Mouse (Mus musculus): ENCODE measurements around the gene Fbxw5. TPM values are rescaled to one million over a fixed set of nuclear protein-coding genes. Genes with fewer than 3 reads are reported as not detected.

Gene Fbxw5
- polyA plus RNA-seq, 1 experiment from 2014 or later: 51.1 TPM

DNA sequence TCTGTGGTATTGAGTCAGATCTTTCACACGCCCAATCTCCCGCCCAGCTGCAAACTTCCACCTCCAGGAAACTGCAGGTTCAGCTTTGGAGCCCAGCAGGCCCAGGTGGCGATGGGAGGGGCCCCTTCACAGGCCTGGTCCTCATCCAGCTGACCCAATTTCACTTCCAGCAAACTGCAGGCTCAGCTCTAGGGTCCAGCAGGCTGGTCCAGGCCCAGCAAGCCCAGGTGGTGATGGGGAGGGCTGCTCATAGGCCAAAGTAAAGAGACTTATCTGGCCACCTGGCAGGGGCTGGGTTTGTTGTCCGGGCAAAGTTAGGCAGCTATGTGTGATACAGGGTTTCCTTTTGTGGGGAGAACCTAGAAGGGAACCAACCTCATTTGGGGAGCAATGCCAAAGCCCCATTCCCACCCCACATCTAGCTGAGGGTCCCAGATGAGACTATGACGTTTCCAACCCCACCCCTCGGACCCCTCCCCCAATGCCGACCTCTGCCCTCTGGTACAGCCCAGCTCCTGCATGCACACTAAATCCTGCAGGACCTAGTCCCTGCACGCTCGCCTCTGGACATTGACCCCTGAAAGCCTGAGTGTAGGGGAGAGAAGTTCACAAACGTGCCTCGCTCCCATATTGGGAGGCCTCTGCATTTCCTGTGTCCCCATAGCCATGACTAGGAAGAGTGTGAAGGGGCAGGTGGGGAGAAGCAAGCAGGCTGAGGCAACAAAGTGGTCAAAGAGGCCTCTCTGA is 15.5 kb upstream of the Fbxw5 start:
- Histone ChIP-seq H3K27me3 (ENCODE audit: control insufficient read depth, insufficient read depth, low read length) (no peaks in the 10 kb centered on the region), H3K4me1 (ENCODE audit: control insufficient read depth, insufficient read depth, low read length) (no peaks in the 10 kb centered on the region), H3K9ac (replicated peaks; ENCODE audit: low read length) (no peak overlapping the region), H3K9me3 (replicated peaks; ENCODE audit: control insufficient read depth, low read length) (no peaks in the 10 kb centered on the region), H3K27ac (replicated peaks; ENCODE audit: low read depth, low read length) (no peak overlapping the region), H3K4me2 (ENCODE audit: low read depth, low read length) (no peak overlapping the region), H3K36me3 (replicated peaks; ENCODE audit: control insufficient read depth, insufficient read depth, low read depth, low read length) (no peaks in the 10 kb centered on the region), H3K4me3 (ENCODE audit: low read depth, low read length) (no peak overlapping the region)
- DNase-seq (ENCODE audit: low spot score) (no peak), ATAC-seq (replicated peaks; ENCODE audit: insufficient number of reproducible peaks, low FRiP score, low TSS enrichment, low read depth) (no peak)
- 71% methylated on average over 11 of the region's 11 CpGs for WGBS

- no peak for ATAC-seq (replicated peaks; ENCODE audit: insufficient number of reproducible peaks, low FRiP score, low TSS enrichment, low read depth)
- H3K9ac ChIP-seq (replicated peaks; ENCODE audit: low read length): no peak overlapping the region
- WGBS: 78% methylated on average over 6 of the region's 6 CpGs
These were observed 12.4 kb upstream of the Fbxw5 start for GRCm38 (mm10) chr2:25487965-25488670.

GRCm38 (mm10) chr2:25488671-25489068 is 11.9 kb upstream of the Fbxw5 start:
- Histone ChIP-seq H3K4me3 (ENCODE audit: low read depth, low read length) (no peak overlapping the region), H3K27me3 (ENCODE audit: control insufficient read depth, insufficient read depth, low read length) (no peaks in the 10 kb centered on the region), H3K9ac (replicated peaks; ENCODE audit: low read length) (no peak overlapping the region), H3K36me3 (replicated peaks; ENCODE audit: control insufficient read depth, insufficient read depth, low read depth, low read length) (no peaks in the 10 kb centered on the region), H3K27ac (replicated peaks; ENCODE audit: low read depth, low read length) (no peak overlapping the region), H3K4me2 (ENCODE audit: low read depth, low read length) (no peak overlapping the region), H3K4me1 (ENCODE audit: control insufficient read depth, insufficient read depth, low read length) (no peaks in the 10 kb centered on the region), H3K9me3 (replicated peaks; ENCODE audit: control insufficient read depth, low read length) (no peaks in the 10 kb centered on the region)
- DNase-seq (ENCODE audit: low spot score): no peak
- no peak for ATAC-seq (replicated peaks; ENCODE audit: insufficient number of reproducible peaks, low FRiP score, low TSS enrichment, low read depth)
- WGBS: 80% methylated on average over 7 of the region's 7 CpGs

More at GRCm38 (mm10) chr2:25487965-25488670, 12.4 kb upstream of the Fbxw5 start:
- Histone ChIP-seq H3K4me3 (ENCODE audit: low read depth, low read length) (no peak overlapping the region), H3K9me3 (replicated peaks; ENCODE audit: control insufficient read depth, low read length) (no peaks in the 10 kb centered on the region), H3K36me3 (replicated peaks; ENCODE audit: control insufficient read depth, insufficient read depth, low read depth, low read length) (no peaks in the 10 kb centered on the region), H3K27ac (replicated peaks; ENCODE audit: low read depth, low read length) (no peak overlapping the region), H3K4me1 (ENCODE audit: control insufficient read depth, insufficient read depth, low read length) (no peaks in the 10 kb centered on the region), H3K27me3 (ENCODE audit: control insufficient read depth, insufficient read depth, low read length) (no peaks in the 10 kb centered on the region), H3K4me2 (ENCODE audit: low read depth, low read length) (no peak overlapping the region)
- no peak for DNase-seq (ENCODE audit: low spot score)

DNA sequence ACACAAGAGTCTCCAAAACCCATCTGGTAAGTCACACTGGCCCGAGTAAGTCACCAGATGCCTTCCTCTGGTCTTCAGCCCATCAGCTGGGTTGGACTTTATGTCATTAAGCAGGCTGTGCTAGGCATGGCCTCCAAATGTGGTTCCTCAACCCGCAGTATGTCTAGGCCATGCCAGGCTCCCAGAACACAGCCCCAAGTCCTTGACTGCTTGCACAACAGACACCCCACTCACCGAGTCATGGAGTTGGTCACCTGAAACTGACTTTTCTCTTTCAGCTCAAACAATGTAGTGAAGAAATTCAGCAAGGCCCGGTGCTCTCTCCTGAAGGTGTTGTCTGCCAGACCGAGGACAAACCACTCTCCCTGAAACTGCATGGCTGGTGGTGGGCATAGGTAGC is 7.6 kb upstream of the Fbxw5 start:
- H3K27me3 ChIP-seq (ENCODE audit: control insufficient read depth, insufficient read depth, low read length): no peaks in the 10 kb centered on the region
- ATAC-seq (replicated peaks; ENCODE audit: insufficient number of reproducible peaks, low FRiP score, low TSS enrichment, low read depth): no peak
- WGBS: 77% methylated on average over 5 of the region's 5 CpGs

GRCm38 (mm10) chr2:25493476-25493961 is 7.0 kb upstream of the Fbxw5 start, which contains the start of gene Lcn12:
Lcn12 (minus strand) TSS chr2:25493911.
- Histone ChIP-seq H3K9me3 (replicated peaks; ENCODE audit: control insufficient read depth, low read length) (no peaks in the 10 kb centered on the region), H3K27ac (replicated peaks; ENCODE audit: low read depth, low read length) (no peak within 1 kb of the TSS), H3K4me2 (ENCODE audit: low read depth, low read length) (no peak within 1 kb of the TSS), H3K4me1 (ENCODE audit: control insufficient read depth, insufficient read depth, low read length) (no peaks in the 10 kb centered on the region), H3K36me3 (replicated peaks; ENCODE audit: control insufficient read depth, insufficient read depth, low read depth, low read length) (no peaks in the 10 kb centered on the region), H3K9ac (replicated peaks; ENCODE audit: low read length) (no peak within 1 kb of the TSS), H3K4me3 (ENCODE audit: low read depth, low read length) (no peak within 1 kb of the TSS), H3K27me3 (ENCODE audit: control insufficient read depth, insufficient read depth, low read length) (no peaks in the 10 kb centered on the region)
- DNase-seq (ENCODE audit: low spot score): no peak
- ATAC-seq (replicated peaks; ENCODE audit: insufficient number of reproducible peaks, low FRiP score, low TSS enrichment, low read depth): no peak
- 90% methylated on average over 5 of the region's 5 CpGs for WGBS

More for the DNA sequence above, 7.6 kb upstream of the Fbxw5 start:
- H3K4me3 ChIP-seq (ENCODE audit: low read depth, low read length): no peak overlapping the region
- H3K27ac ChIP-seq (replicated peaks; ENCODE audit: low read depth, low read length): no peak overlapping the region
- H3K9ac ChIP-seq (replicated peaks; ENCODE audit: low read length): no peak overlapping the region
- H3K9me3 ChIP-seq (replicated peaks; ENCODE audit: control insufficient read depth, low read length): no peaks in the 10 kb centered on the region
- H3K36me3 ChIP-seq (replicated peaks; ENCODE audit: control insufficient read depth, insufficient read depth, low read depth, low read length): no peaks in the 10 kb centered on the region
- no peak for DNase-seq (ENCODE audit: low spot score)
- H3K4me2 ChIP-seq (ENCODE audit: low read depth, low read length): no peak overlapping the region
- no peaks in the 10 kb centered on the region for H3K4me1 ChIP-seq (ENCODE audit: control insufficient read depth, insufficient read depth, low read length)

DNA sequence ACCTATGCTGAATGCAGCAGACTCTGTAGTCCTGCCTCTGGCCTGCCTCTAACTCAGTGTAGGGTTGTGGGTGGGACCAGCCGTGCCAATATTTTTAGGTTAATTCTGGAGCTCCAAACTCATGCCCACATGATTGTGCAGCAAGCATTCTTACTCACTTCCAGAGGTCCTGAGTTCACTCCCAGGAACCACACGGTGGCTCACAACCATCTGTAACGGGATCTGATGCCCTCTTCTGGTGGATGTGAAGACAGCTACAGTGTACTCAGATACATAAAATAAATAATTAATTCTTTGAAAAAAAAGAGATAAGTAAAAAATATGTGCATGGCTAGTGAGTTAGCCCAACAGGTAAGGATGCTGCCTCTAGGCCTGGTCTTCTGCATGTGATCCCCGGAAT is 4.1 kb upstream of the Fbxw5 start:
- ATAC-seq (replicated peaks; ENCODE audit: insufficient number of reproducible peaks, low FRiP score, low TSS enrichment, low read depth) (no peak), DNase-seq (ENCODE audit: low spot score) (peak; percentile 34)
- Histone ChIP-seq H3K4me1 (ENCODE audit: control insufficient read depth, insufficient read depth, low read length) (peaks cover 2% of the 10 kb centered on the region), H3K27ac (replicated peaks; ENCODE audit: low read depth, low read length) (no peak overlapping the region), H3K27me3 (ENCODE audit: control insufficient read depth, insufficient read depth, low read length) (no peaks in the 10 kb centered on the region), H3K4me3 (ENCODE audit: low read depth, low read length) (no peak overlapping the region), H3K4me2 (ENCODE audit: low read depth, low read length) (no peak overlapping the region), H3K9me3 (replicated peaks; ENCODE audit: control insufficient read depth, low read length) (no peaks in the 10 kb centered on the region), H3K9ac (replicated peaks; ENCODE audit: low read length) (no peak overlapping the region), H3K36me3 (replicated peaks; ENCODE audit: control insufficient read depth, insufficient read depth, low read depth, low read length) (no peaks in the 10 kb centered on the region)
- 34% methylated on average over 4 of the region's 4 CpGs for WGBS

DNA sequence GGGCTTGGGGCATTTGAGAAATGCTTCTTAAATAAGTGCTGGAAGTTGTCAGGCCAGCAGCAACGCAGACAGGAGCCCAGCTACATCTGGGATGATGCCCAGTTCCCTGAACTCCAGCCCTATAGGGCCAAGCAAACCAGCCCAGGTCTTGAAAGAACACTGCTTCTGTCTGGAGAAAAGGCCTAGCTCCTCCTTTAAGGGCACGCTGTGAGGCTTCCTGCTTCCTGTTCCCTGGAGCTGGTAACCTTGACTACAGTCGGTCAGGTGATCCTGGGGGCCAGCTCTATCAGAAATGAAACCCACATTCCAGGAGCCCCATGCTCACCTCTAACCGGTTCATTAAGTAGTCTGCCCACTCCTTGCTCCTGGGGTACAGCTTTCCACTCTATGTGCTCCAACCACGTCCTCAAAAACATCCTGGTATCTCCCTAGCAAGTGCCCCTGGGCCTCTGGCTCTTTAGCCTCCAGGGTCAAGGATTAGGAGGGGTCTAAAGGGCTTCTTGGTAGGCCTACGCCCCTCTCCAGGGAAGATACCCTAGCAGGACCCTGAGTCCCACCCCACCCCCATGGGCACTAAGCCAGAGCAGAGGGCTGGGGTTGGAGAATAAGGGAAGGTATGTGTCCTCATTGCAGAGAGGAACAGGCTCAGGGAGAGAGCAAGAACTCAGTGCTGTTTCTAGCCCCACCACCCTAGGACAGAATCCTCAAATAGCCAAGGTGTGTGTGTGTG is 2.5 kb upstream of the Fbxw5 start:
- ATAC-seq (replicated peaks; ENCODE audit: insufficient number of reproducible peaks, low FRiP score, low TSS enrichment, low read depth): no peak
- peaks cover 5% of the 10 kb centered on the region for H3K4me1 ChIP-seq (ENCODE audit: control insufficient read depth, insufficient read depth, low read length)
- WGBS: 45% methylated on average over 6 of the region's 6 CpGs
- no peak overlapping the region for H3K4me3 ChIP-seq (ENCODE audit: low read depth, low read length)
- H3K4me2 ChIP-seq (ENCODE audit: low read depth, low read length): no peak overlapping the region
- no peak overlapping the region for H3K27ac ChIP-seq (replicated peaks; ENCODE audit: low read depth, low read length)
- DNase-seq (ENCODE audit: low spot score): no peak
- no peaks in the 10 kb centered on the region for H3K9me3 ChIP-seq (replicated peaks; ENCODE audit: control insufficient read depth, low read length)
- no peaks in the 10 kb centered on the region for H3K27me3 ChIP-seq (ENCODE audit: control insufficient read depth, insufficient read depth, low read length)
- H3K9ac ChIP-seq (replicated peaks; ENCODE audit: low read length): no peak overlapping the region
- H3K36me3 ChIP-seq (replicated peaks; ENCODE audit: control insufficient read depth, insufficient read depth, low read depth, low read length): no peaks in the 10 kb centered on the region

Measured in embryonic facial prominence, embryonic 11.5 days (tissue).